31 mouse cellular contexts compared by ENCODE assay signal in genomic region chr2:140389525-140389924, GRCm38 (mm10). TPM values are rescaled to one million over a fixed set of nuclear protein-coding genes. Genes with fewer than 3 reads are reported as not detected.
A peak's percentile ranks its signal among the peaks of the same experiment; 100 is the strongest.
DNase-seq lines count a peak whose midpoint lies in the region; ATAC-seq and TF ChIP-seq lines count a peak whose summit lies in the region.
"Had no signal": no experiment of that assay in that cellular context is flagged by ENCODE, and none has a peak within 500 bp of the region (broad histone marks: within the 10 kb centered on the region; RNA-seq: fewer than 3 reads in every experiment).

Gene Sel1l2 (minus strand): TSS chr2:140389706.

- no peaks in the 10 kb centered on the region for H3K4me1 ChIP-seq in midbrain, postnatal 0 days (ENCODE audit: insufficient read depth, low read length)
- H3K4me1 ChIP-seq in midbrain, embryonic 10.5 days, result peaks cover 4% of the 10 kb centered on the region
- no peaks in the 10 kb centered on the region for H3K4me1 ChIP-seq in embryonic facial prominence, embryonic 13.5 days
- 0 out of 2 replicates have a peak, but pooled peaks cover 3% of the 10 kb centered on the region for H3K4me1 ChIP-seq in limb, embryonic 10.5 days
- H3K4me1 ChIP-seq: hindbrain, embryonic 10.5 days; intestine, embryonic 15.5 days; lung, embryonic 15.5 days had no signal

- 24% methylated on average over 4 of the region's 4 CpGs for WGBS in midbrain, postnatal 0 days
- 30% methylated on average over 4 of the region's 4 CpGs for WGBS in midbrain, embryonic 10.5 days
- WGBS in embryonic facial prominence, embryonic 13.5 days, result 41% methylated on average over 4 of the region's 4 CpGs
- WGBS in limb, embryonic 10.5 days, result 32% methylated on average over 4 of the region's 4 CpGs

- no peak within 1 kb of the TSS for H3K27ac ChIP-seq in midbrain, postnatal 0 days (ENCODE audit: low read depth, low read length)
- H3K27ac ChIP-seq in midbrain, embryonic 10.5 days (replicated peaks), result no peak within 1 kb of the TSS
- no peak within 1 kb of the TSS for H3K27ac ChIP-seq in embryonic facial prominence, embryonic 13.5 days
- H3K27ac ChIP-seq in limb, embryonic 10.5 days, result no peak within 1 kb of the TSS
- H3K27ac ChIP-seq: hindbrain, embryonic 10.5 days; intestine, embryonic 15.5 days; liver, embryonic 13.5 days; lung, embryonic 15.5 days had no signal

- no peaks in the 10 kb centered on the region for H3K36me3 ChIP-seq in midbrain, postnatal 0 days (ENCODE audit: insufficient read depth, low read length)
- no peaks in the 10 kb centered on the region for H3K36me3 ChIP-seq in midbrain, embryonic 10.5 days
- H3K36me3 ChIP-seq in embryonic facial prominence, embryonic 13.5 days, result no peaks in the 10 kb centered on the region
- H3K36me3 ChIP-seq in limb, embryonic 10.5 days, result no peaks in the 10 kb centered on the region
- H3K36me3 ChIP-seq: hindbrain, embryonic 10.5 days; intestine, embryonic 15.5 days; liver, embryonic 13.5 days; lung, embryonic 15.5 days had no signal

- H3K9me3 ChIP-seq in midbrain, postnatal 0 days (ENCODE audit: low read length), result no peaks in the 10 kb centered on the region
- H3K9me3 ChIP-seq in midbrain, embryonic 10.5 days (replicated peaks), result no peaks in the 10 kb centered on the region
- H3K9me3 ChIP-seq in embryonic facial prominence, embryonic 13.5 days, result no peaks in the 10 kb centered on the region
- no peaks in the 10 kb centered on the region for H3K9me3 ChIP-seq in limb, embryonic 10.5 days (replicated peaks)
- H3K9me3 ChIP-seq: hindbrain, embryonic 10.5 days; intestine, embryonic 15.5 days; liver, embryonic 13.5 days; lung, embryonic 15.5 days had no signal

- no peak for TF ChIP-seq CTCF in midbrain, postnatal 0 days (IDR thresholded peaks at IDR 0.05)

- ATAC-seq in midbrain, postnatal 0 days (ENCODE audit: low FRiP score), result no peak
- 0 out of 2 replicates have a peak, but pooled peaks have one; percentile 32 for ATAC-seq in embryonic facial prominence, embryonic 13.5 days (ENCODE audit: insufficient number of reproducible peaks, insufficient read depth, low FRiP score, low TSS enrichment, low read depth)
- ATAC-seq: hindbrain, embryonic 16.5 days; intestine, embryonic 15.5 days had no signal

- no peaks in the 10 kb centered on the region for H3K27me3 ChIP-seq in midbrain, postnatal 0 days (ENCODE audit: insufficient read depth, low read length)
- no peaks in the 10 kb centered on the region for H3K27me3 ChIP-seq in midbrain, embryonic 10.5 days (ENCODE audit: low read depth, poor library complexity, severe bottlenecking)
- no peaks in the 10 kb centered on the region for H3K27me3 ChIP-seq in embryonic facial prominence, embryonic 13.5 days
- no peaks in the 10 kb centered on the region for H3K27me3 ChIP-seq in limb, embryonic 10.5 days (ENCODE audit: low read depth, poor library complexity, severe bottlenecking)
- H3K27me3 ChIP-seq: intestine, embryonic 15.5 days; liver, embryonic 13.5 days; lung, embryonic 15.5 days had no signal

- DNase-seq in embryo, embryonic 10 days (ENCODE audit: low spot score), result peak; percentile 66
- no peak for DNase-seq in embryo, embryonic 9.5 days (ENCODE audit: extremely low spot score)
- peak; percentile 12 for DNase-seq in midbrain, postnatal 0 days (ENCODE audit: low spot score)
- no peak for DNase-seq in midbrain, embryonic 10.5 days (ENCODE audit: low spot score)
- DNase-seq in limb, embryonic 10.5 days (ENCODE audit: low spot score), result no peak
- no peak for DNase-seq in layer of hippocampus, adult 18-20 months (ENCODE audit: low spot score in 2 of 2)
- DNase-seq: adrenal gland, postnatal 25 days; cerebellum, adult 11 months; cerebellum, adult 9-11 months; kidney, adult 9 months; kidney, postnatal 14 days; layer of hippocampus, postnatal 36 days; liver, embryonic 13.5 days; lung, postnatal 36 days; right cerebral cortex, postnatal 25 days; spleen, adult 18-20 months; thymus, postnatal 25 days had no signal

- H3K4me3 ChIP-seq in midbrain, postnatal 0 days (ENCODE audit: low read depth, low read length), result no peak within 1 kb of the TSS
- H3K4me3 ChIP-seq in midbrain, embryonic 10.5 days, result no peak within 1 kb of the TSS
- H3K4me3 ChIP-seq in embryonic facial prominence, embryonic 13.5 days, result no peak within 1 kb of the TSS
- H3K4me3 ChIP-seq in limb, embryonic 10.5 days, result no peak within 1 kb of the TSS
- H3K4me3 ChIP-seq: hindbrain, embryonic 10.5 days; intestine, embryonic 15.5 days; liver, embryonic 13.5 days; lung, embryonic 15.5 days had no signal

- no peak within 1 kb of the TSS for H3K4me2 ChIP-seq in midbrain, postnatal 0 days (ENCODE audit: low read depth, low read length, poor library complexity, severe bottlenecking)
- no peak within 1 kb of the TSS for H3K4me2 ChIP-seq in embryonic facial prominence, embryonic 13.5 days
- H3K4me2 ChIP-seq: heart, embryonic 11.5 days; intestine, embryonic 15.5 days; liver, embryonic 13.5 days; lung, embryonic 15.5 days had no signal

- no peak within 1 kb of the TSS for H3K9ac ChIP-seq in midbrain, postnatal 0 days (replicated peaks; ENCODE audit: low read length, poor library complexity, severe bottlenecking)
- H3K9ac ChIP-seq in embryonic facial prominence, embryonic 13.5 days, result no peak within 1 kb of the TSS
- H3K9ac ChIP-seq: intestine, embryonic 15.5 days; liver, embryonic 13.5 days; lung, embryonic 15.5 days had no signal

RNA-seq across cellular contexts. Expression of gene Sel1l2, which starts in this region (rescaled TPM):
- not detected in 2 replicates for total RNA-seq in midbrain, postnatal 0 days (2014; rRNA removed)
- polyA plus RNA-seq in midbrain, postnatal 0 days (2015; fragmentation: Nextera tagmentation; extraction: Ambion mirVana), result not detected in 2 replicates
- polyA plus RNA-seq in midbrain, embryonic 10.5 days (2016; fragmentation: Nextera tagmentation; extraction: Ambion mirVana), result not detected in 2 replicates
- not detected in 2 replicates for polyA plus RNA-seq in embryonic facial prominence, embryonic 13.5 days (2015; fragmentation: Nextera tagmentation; extraction: Ambion mirVana)
- not detected in 2 replicates for polyA plus RNA-seq in limb, embryonic 10.5 days (2016; fragmentation: Nextera tagmentation; extraction: Ambion mirVana)
- total RNA-seq in layer of hippocampus, adult 18-20 months (2021), result not detected
- total RNA-seq: adrenal gland, postnatal 25 days; layer of hippocampus, adult 8-10 months; layer of hippocampus, postnatal 36 days; left cerebral cortex, postnatal 25 days; megakaryocyte-erythroid progenitor cell, adult 5-6 weeks had no signal
- polyA plus RNA-seq: forebrain, embryonic 11.5 days; gonadal fat pad, adult 2 months; heart, embryonic 11.5 days; heart, postnatal 0 days; hindbrain, embryonic 10.5 days; hindbrain, embryonic 16.5 days; intestine, embryonic 15.5 days; limb, embryonic 14.5 days; liver, embryonic 13.5 days; lung, embryonic 15.5 days; neural tube, embryonic 11.5 days had no signal

Comparison
In these comparisons a context has a peak if more than half of its experiments do, and no peak if none do; other contexts are left out.
1. Peak in DNase-seq in midbrain, postnatal 0 days; RNA of the gene not detected or under 1 TPM.
2. Peak in ATAC-seq in embryonic facial prominence, embryonic 13.5 days; RNA of the gene not detected or under 1 TPM.